Mouse (Mus musculus) lung, embryonic 14.5 days (tissue): ENCODE measurements at regions not wholly inside any gene's neighbourhood (a gene's known extent, or its start where the extent isn't known, plus 50 kb on each side); places are given as distances from the start of the nearest gene placed in this dataset.

Experiments used
- ATAC-seq: fragments of 200-750 bp; cut with Nextera tagmentation; 2 replicates; pipeline ENCODE4 v1.8.0; 2017; ENCODE audit warnings: mild to moderate bottlenecking, moderate TSS enrichment, moderate library complexity; ENCODE audit not compliant: insufficient read depth
- DNase-seq: peaks from one replicate; pipeline ENCODE4 v3.0.0-alpha.2; 2015
- H3K27ac ChIP-seq: fragments of 300-500 bp; sonication (generic); 2 replicates; pipeline ENCODE4 v1.5.1; 2014; ENCODE audit warnings: low read depth, mild to moderate bottlenecking, moderate library complexity
- H3K27me3 ChIP-seq: fragments of 300-500 bp; sonication (generic); 2 replicates; pipeline ENCODE4 v1.6.1; 2014; ENCODE audit warnings: low read length, control low read depth; ENCODE audit not compliant: insufficient read depth
- H3K36me3 ChIP-seq: fragments of 300-500 bp; sonication (generic); 2 replicates; pipeline ENCODE4 v1.6.1; 2014; ENCODE audit warnings: control low read depth; ENCODE audit not compliant: insufficient read depth
- H3K4me1 ChIP-seq: fragments of 300-500 bp; sonication (generic); 2 replicates; pipeline ENCODE4 v1.6.1; 2014; ENCODE audit warnings: antibody characterized with exemption, control low read depth; ENCODE audit not compliant: insufficient read depth
- H3K4me2 ChIP-seq: fragments of 300-500 bp; sonication (generic); 2 replicates; pipeline ENCODE4 v1.6.1; 2014; ENCODE audit warnings: mild to moderate bottlenecking
- H3K4me3 ChIP-seq: fragments of 300-500 bp; sonication (generic); 2 replicates; pipeline ENCODE4 v1.5.1; 2014; ENCODE audit warnings: low read depth, low read length
- H3K9ac ChIP-seq: fragments of 300-500 bp; sonication (generic); 2 replicates; pipeline ENCODE4 v1.6.1; 2014
- H3K9me3 ChIP-seq: fragments of 300-500 bp; sonication (generic); 2 replicates; pipeline ENCODE4 v1.6.1; 2016; ENCODE audit warnings: low read depth, low read length, control low read depth
- CTCF ChIP-seq: IDR thresholded peaks from 2 replicates; pipeline ENCODE4 v1.5.1; 2016; ENCODE audit warnings: antibody characterized with exemption, low read depth
- WGBS: fragments of 180-500 bp; shearing (Covaris S2); extraction: QIAGEN DNeasy Blood & Tissue Kit; methylation state at CpG from one replicate; pipeline ENCODE4 v1.1.7; 2014; 5-methylcytosine and 5-hydroxymethylcytosine counted together

DNA sequence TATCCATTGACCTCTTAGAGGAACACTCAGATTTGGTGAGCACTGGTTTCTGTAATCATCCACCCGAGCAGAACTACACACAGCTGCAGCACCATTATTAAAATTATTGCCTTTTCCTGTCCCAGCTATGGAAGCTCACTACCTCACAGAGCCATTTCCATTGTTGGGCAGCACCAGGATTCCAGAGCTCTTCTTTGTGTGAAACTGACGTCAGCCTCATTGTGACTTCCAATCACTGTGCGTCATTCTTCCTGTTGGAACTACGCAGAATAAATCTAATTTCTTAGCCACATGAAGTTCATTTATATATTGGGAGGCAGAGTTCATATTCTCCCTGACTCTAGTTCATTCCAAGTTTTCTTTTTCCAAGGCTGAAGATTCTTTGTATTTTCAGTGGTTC lies 83.0 kb upstream of the Ptger4 start:
- Histone ChIP-seq H3K9me3 (no peaks in the 10 kb centered on the region), H3K4me3 (no peak overlapping the region)
- 83% methylated on average over 4 of the region's 4 CpGs for WGBS

DNA sequence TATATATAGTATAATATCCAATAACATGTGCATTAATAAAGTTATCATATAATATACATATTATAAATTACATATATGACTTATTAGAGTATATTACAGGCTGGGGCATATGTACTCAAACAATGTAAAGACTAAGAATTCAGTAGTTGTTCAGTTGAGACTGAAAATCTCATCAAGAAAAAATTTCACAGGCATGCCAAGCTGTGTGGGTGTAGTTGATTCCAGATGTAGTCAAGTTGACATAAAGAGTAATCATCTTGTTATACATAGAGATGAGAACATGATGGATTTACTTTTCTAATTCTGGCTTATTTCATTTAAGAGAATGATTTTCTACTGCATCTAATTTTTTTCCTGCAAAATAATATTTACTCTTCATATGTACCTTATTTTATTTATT lies 77.7 kb upstream of the Ptger4 start:
- no peak overlapping the region for H3K4me3 ChIP-seq
- no peaks in the 10 kb centered on the region for H3K36me3 ChIP-seq
- no peaks in the 10 kb centered on the region for H3K9me3 ChIP-seq
- DNase-seq, result no peak
- no peaks in the 10 kb centered on the region for H3K27me3 ChIP-seq
- H3K27ac ChIP-seq, result no peak overlapping the region
- ATAC-seq, result no peak
- no peaks in the 10 kb centered on the region for H3K4me1 ChIP-seq
- no peak overlapping the region for H3K4me2 ChIP-seq
- no peak for TF ChIP-seq CTCF
- no peak overlapping the region for H3K9ac ChIP-seq

More for the DNA sequence above, 83.0 kb upstream of the Ptger4 start:
- H3K27ac ChIP-seq, result no peak overlapping the region
- no peak for TF ChIP-seq CTCF
- no peak for DNase-seq
- H3K36me3 ChIP-seq, result no peaks in the 10 kb centered on the region
- H3K27me3 ChIP-seq, result no peaks in the 10 kb centered on the region
- no peak for ATAC-seq
- H3K4me1 ChIP-seq, result no peaks in the 10 kb centered on the region
- H3K4me2 ChIP-seq, result no peak overlapping the region
- no peak overlapping the region for H3K9ac ChIP-seq

DNA sequence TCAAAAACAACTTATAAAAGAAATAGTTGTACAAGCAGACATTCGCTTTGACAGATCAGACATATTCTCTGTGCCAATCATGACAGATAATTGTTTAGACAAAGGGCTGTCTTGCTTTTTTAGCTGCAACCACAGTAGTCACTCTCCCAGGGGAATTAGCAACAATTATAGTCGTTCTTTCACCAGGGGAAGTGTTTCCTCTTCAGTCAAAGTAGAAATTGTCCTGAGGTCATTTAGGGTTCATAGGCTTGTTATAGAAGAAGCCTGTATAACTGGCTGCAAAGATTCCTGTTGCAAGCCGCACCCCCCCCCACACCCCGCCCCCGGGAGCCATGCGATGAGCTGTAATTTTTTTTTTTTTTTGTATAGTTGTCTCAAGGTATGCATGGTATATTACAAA lies 68.2 kb upstream of the Ptger4 start:
- H3K27me3 ChIP-seq, result no peaks in the 10 kb centered on the region
- H3K4me3 ChIP-seq, result no peak overlapping the region
- DNase-seq (no peak), ATAC-seq (no peak)
- H3K4me1 ChIP-seq, result no peaks in the 10 kb centered on the region
- H3K4me2 ChIP-seq, result no peak overlapping the region
- H3K9ac ChIP-seq, result no peak overlapping the region
- no peak overlapping the region for H3K27ac ChIP-seq
- H3K9me3 ChIP-seq, result no peaks in the 10 kb centered on the region
- no peaks in the 10 kb centered on the region for H3K36me3 ChIP-seq
- no peak for TF ChIP-seq CTCF
- WGBS, result 73% methylated on average over 6 of the region's 6 CpGs

DNA sequence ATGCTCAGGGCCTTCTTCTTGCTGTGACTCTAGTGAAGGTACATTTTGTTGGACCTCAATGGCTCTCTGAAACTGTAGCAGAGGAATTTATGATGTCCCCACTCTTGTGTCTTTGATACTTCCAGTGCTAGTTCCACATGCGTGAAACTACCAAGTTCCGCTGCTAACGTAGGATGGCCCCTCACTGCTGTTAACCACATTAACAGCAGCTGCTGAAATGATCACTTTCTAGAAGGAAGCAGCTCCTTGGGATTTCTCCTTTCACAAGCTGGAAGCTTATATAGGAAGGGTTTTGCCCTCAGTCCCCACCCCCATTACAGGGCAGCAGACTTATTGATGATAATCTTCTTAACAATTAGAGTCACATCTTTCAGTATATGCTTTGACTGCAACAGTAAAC lies 66.0 kb upstream of the Ptger4 start:
- DNase-seq (no peak), ATAC-seq (no peak)
- Histone ChIP-seq H3K4me2 (no peak overlapping the region), H3K9me3 (no peaks in the 10 kb centered on the region), H3K36me3 (no peaks in the 10 kb centered on the region), H3K27ac (no peak overlapping the region), H3K27me3 (no peaks in the 10 kb centered on the region), H3K9ac (no peak overlapping the region), H3K4me3 (no peak overlapping the region), H3K4me1 (no peaks in the 10 kb centered on the region)
- no peak for TF ChIP-seq CTCF
- WGBS, result 95% methylated on average over 3 of the region's 3 CpGs

DNA sequence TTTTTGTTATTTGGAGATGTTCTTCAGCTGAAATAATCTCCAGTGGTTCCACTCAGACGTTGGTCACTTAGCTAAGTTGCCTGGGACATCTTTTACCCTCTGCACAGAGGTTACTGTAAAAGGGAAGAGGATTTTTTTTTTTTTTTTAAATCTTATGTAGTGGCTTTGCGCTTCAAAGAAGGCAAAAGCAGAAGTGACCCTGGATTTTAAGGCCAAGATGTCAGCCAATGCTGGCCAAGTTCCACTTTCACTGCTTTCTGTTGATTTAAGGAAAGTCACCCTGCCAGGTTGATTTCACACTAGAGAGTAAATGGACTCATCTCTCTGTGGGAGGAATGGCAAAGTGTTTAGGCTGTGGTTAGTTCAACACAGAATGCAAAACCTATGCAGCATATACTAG lies 58.4 kb upstream of the Ptger4 start:
- Histone ChIP-seq H3K4me1 (no peaks in the 10 kb centered on the region), H3K27ac (no peak overlapping the region), H3K36me3 (no peaks in the 10 kb centered on the region), H3K4me2 (no peak overlapping the region), H3K27me3 (no peaks in the 10 kb centered on the region), H3K9ac (no peak overlapping the region), H3K9me3 (no peaks in the 10 kb centered on the region), H3K4me3 (no peak overlapping the region)
- DNase-seq, result no peak
- 58% methylated on average over 2 of the region's 2 CpGs for WGBS
- no peak for ATAC-seq
- TF ChIP-seq CTCF, result no peak

DNA sequence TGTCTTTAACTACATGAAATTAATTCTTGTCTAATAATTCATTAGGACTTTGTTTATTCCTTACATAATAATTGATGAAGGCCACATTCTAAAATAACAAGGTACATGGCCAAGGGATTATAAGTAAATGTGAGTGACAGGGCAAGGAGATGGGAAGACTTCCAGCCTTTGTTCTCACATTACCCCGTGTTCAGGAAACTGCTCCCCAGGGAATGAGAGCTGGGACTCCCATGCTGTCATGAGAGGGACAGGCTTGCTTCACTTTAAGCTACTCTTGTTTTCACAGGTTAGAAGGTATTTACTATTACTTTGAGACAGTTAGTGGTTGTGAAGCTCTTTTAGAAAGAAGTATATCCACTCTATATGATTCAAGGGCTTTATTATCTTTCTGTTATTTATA lies 55.8 kb upstream of the Ptger4 start:
- TF ChIP-seq CTCF, result no peak

DNA sequence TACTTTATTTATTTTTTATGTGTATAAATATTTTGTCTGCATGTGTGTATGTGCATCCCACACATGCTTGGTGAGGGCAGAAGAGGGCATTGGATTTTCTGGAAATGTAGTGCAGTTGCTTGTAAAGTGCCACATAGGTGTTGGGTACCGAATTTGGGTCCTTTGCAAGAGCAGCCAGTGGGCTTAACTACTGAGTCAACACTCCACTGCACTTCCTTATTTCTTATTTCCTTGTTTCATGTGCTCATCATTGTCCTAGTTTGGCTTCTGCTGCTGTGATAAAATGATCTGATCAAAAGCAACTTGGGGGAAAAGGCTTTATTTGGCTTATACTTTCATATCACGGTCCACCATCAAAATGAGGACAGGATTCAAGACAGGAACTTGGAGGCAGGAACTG lies 53.0 kb upstream of the Ptger4 start:
- WGBS, result 87% methylated on average over 2 of the region's 2 CpGs
- no peak for DNase-seq
- no peak for TF ChIP-seq CTCF

More for the DNA sequence above, 55.8 kb upstream of the Ptger4 start:
- no peaks in the 10 kb centered on the region for H3K27me3 ChIP-seq
- H3K4me3 ChIP-seq, result no peak overlapping the region
- H3K4me2 ChIP-seq, result no peak overlapping the region
- no peaks in the 10 kb centered on the region for H3K36me3 ChIP-seq
- ATAC-seq, result no peak
- H3K27ac ChIP-seq, result no peak overlapping the region
- no peak overlapping the region for H3K9ac ChIP-seq
- H3K9me3 ChIP-seq, result no peaks in the 10 kb centered on the region
- no peaks in the 10 kb centered on the region for H3K4me1 ChIP-seq
- no peak for DNase-seq
- WGBS, result 29% methylated on average over 1 of the region's 1 CpGs

More for the DNA sequence above, 53.0 kb upstream of the Ptger4 start:
- Histone ChIP-seq H3K9me3 (no peaks in the 10 kb centered on the region), H3K27me3 (no peaks in the 10 kb centered on the region), H3K4me1 (no peaks in the 10 kb centered on the region), H3K36me3 (no peaks in the 10 kb centered on the region), H3K4me2 (no peak overlapping the region), H3K27ac (no peak overlapping the region), H3K4me3 (no peak overlapping the region), H3K9ac (no peak overlapping the region)
- no peak for ATAC-seq
